10 mouse cellular contexts compared by ENCODE assay signal in genomic region chr5:36869186-36869577, GRCm38 (mm10). TPM values are rescaled to one million over a fixed set of nuclear protein-coding genes. Genes with fewer than 3 reads are reported as not detected.
DNase-seq lines count a peak whose midpoint lies in the region; ATAC-seq and TF ChIP-seq lines count a peak whose summit lies in the region.
"Had no signal": no experiment of that assay in that cellular context is flagged by ENCODE, and none has a peak within 500 bp of the region (broad histone marks: within the 10 kb centered on the region; RNA-seq: fewer than 3 reads in every experiment).

No protein-coding gene starts in this region.

- DNase-seq in adrenal gland, postnatal 10 days = peak; percentile 23
- DNase-seq in adrenal gland, adult 18-20 months (ENCODE audit: low spot score in 2 of 2) = no peak
- peak; percentile 37 for DNase-seq in retina, embryonic 14.5 days (ENCODE audit: low spot score)
- DNase-seq in retina, postnatal 1 day = no peak
- peak; percentile 55 for DNase-seq in hindbrain, postnatal 0 days (ENCODE audit: low spot score)
- no peak for DNase-seq in left cerebral cortex, postnatal 10 days (ENCODE audit: extremely low spot score in 1 of 2, low spot score in 2 of 2)
- DNase-seq in testis, postnatal 10 days (ENCODE audit: low spot score) = no peak

- H3K27ac ChIP-seq in hindbrain, postnatal 0 days = peak overlapping the region; percentile 93
- H3K27ac ChIP-seq in stomach, embryonic 15.5 days = no peak overlapping the region

- no peak for TF ChIP-seq CTCF in hindbrain, postnatal 0 days (IDR thresholded peaks at IDR 0.05; ENCODE audit: low read depth)

- no peaks in the 10 kb centered on the region for H3K9me3 ChIP-seq in hindbrain, postnatal 0 days (ENCODE audit: low read length)
- H3K9me3 ChIP-seq in stomach, embryonic 15.5 days = no peaks in the 10 kb centered on the region

- no peaks in the 10 kb centered on the region for H3K36me3 ChIP-seq in hindbrain, postnatal 0 days (ENCODE audit: insufficient read depth, low read length)
- H3K36me3 ChIP-seq in stomach, embryonic 15.5 days = no peaks in the 10 kb centered on the region

- WGBS in hindbrain, postnatal 0 days = 1% methylated on average over 7 of the region's 7 CpGs
- 4% methylated on average over 7 of the region's 7 CpGs for WGBS in stomach, embryonic 15.5 days

- peak overlapping the region; percentile 64 for H3K4me2 ChIP-seq in hindbrain, postnatal 0 days (ENCODE audit: low read depth, low read length)
- peak overlapping the region; percentile 79 for H3K4me2 ChIP-seq in stomach, embryonic 15.5 days

- H3K27me3 ChIP-seq in hindbrain, postnatal 0 days (ENCODE audit: insufficient read depth, low read length) = peaks cover 7% of the 10 kb centered on the region; the same call in 1 of the 2 replicates
- H3K27me3 ChIP-seq in stomach, embryonic 15.5 days (replicated peaks) = peaks cover 87% of the 10 kb centered on the region

- no peak for ATAC-seq in hindbrain, postnatal 0 days
- no peak for ATAC-seq in stomach, embryonic 15.5 days (ENCODE audit: insufficient read depth, low FRiP score, low read depth)
- ATAC-seq: intestine, postnatal 0 days had no signal

- intact Hi-C loops in left cerebral cortex, postnatal 10 days (cut with DNase I) = loop anchor here (5.0 kb wide), 1 partner anchor 58 kb away; no protein-coding TSS in a partner anchor

- no peaks in the 10 kb centered on the region for H3K4me1 ChIP-seq in hindbrain, postnatal 0 days (ENCODE audit: insufficient read depth, low read length)
- H3K4me1 ChIP-seq in stomach, embryonic 15.5 days = peaks cover 8% of the 10 kb centered on the region; the same call in 1 of the 2 replicates

- peak overlapping the region; percentile 89 for H3K9ac ChIP-seq in hindbrain, postnatal 0 days (replicated peaks; ENCODE audit: low read length)
- H3K9ac ChIP-seq in stomach, embryonic 15.5 days = no peak overlapping the region

- H3K4me3 ChIP-seq in hindbrain, postnatal 0 days (ENCODE audit: low read length) = peak overlapping the region; percentile 71
- H3K4me3 ChIP-seq in stomach, embryonic 15.5 days (replicated peaks) = peak overlapping the region; percentile 38
- H3K4me3 ChIP-seq: myocyte had no signal

RNA-seq across cellular contexts. Expression of gene Ppp2r2c, which starts 0.9 kb away (rescaled TPM):
- total RNA-seq in adrenal gland, postnatal 10 days (2021) = 10 to 100 TPM in 1 of 2 experiments, 1 to 10 TPM in 1; 7.0 to 10.2 TPM
- 1 to 10 TPM; 4.4 to 6.9 TPM for total RNA-seq in adrenal gland, adult 18-20 months (2021)
- 255 and 263 TPM in 2 replicates for total RNA-seq in hindbrain, postnatal 0 days (2014; rRNA removed)
- 103 and 105 TPM in 2 replicates for polyA plus RNA-seq in hindbrain, postnatal 0 days (2015; fragmentation: Nextera tagmentation; extraction: Ambion mirVana)
- 0.66 and 1.1 TPM in 2 replicates for polyA plus RNA-seq in stomach, embryonic 15.5 days (2015; fragmentation: Nextera tagmentation; extraction: Ambion mirVana)
- 100 to 1,000 TPM; 380 to 391 TPM for total RNA-seq in left cerebral cortex, postnatal 10 days (2021)

RNA-seq across cellular contexts. Expression of gene Man2b2, which starts 38.7 kb away (rescaled TPM):
- total RNA-seq in adrenal gland, postnatal 10 days (2021) = 10 to 100 TPM; 37.5 TPM
- 10 to 100 TPM; 53.6 to 57.2 TPM for total RNA-seq in adrenal gland, adult 18-20 months (2021)
- 30.0 and 30.2 TPM in 2 replicates for total RNA-seq in hindbrain, postnatal 0 days (2014; rRNA removed)
- 16.0 and 17.9 TPM in 2 replicates for polyA plus RNA-seq in hindbrain, postnatal 0 days (2015; fragmentation: Nextera tagmentation; extraction: Ambion mirVana)
- polyA plus RNA-seq in stomach, embryonic 15.5 days (2015; fragmentation: Nextera tagmentation; extraction: Ambion mirVana) = 17.9 and 19.2 TPM in 2 replicates
- total RNA-seq in left cerebral cortex, postnatal 10 days (2021) = 10 to 100 TPM; 18.2 to 23.1 TPM

Comparison
In these comparisons a context has a peak if more than half of its experiments do, and no peak if none do; other contexts are left out.
1. DNase-seq: peak in adrenal gland, postnatal 10 days (single experiment), retina, embryonic 14.5 days (single experiment) and hindbrain, postnatal 0 days (single experiment); none in adrenal gland, adult 18-20 months (0 of 2), retina, postnatal 1 day (single experiment), left cerebral cortex, postnatal 10 days (0 of 2) and testis, postnatal 10 days (single experiment).
2. RNA of gene Ppp2r2c, which starts 0.9 kb away (total RNA-seq): 380 to 391 TPM in left cerebral cortex, postnatal 10 days and 255 to 263 TPM in hindbrain, postnatal 0 days; 7.0 to 10.2 TPM in adrenal gland, postnatal 10 days and 4.4 to 6.9 TPM in adrenal gland, adult 18-20 months; every median in the first group is over 10 times any median in the second.